Mouse (Mus musculus) lung, postnatal 0 days (tissue): ENCODE results near the gene Med26.

Experiments
- CTCF ChIP-seq: IDR thresholded peaks from 2 replicates; pipeline ENCODE4 v1.5.1; 2016; ENCODE audit warnings: antibody characterized with exemption, mild to moderate bottlenecking
- EP300 ChIP-seq: IDR thresholded peaks from 2 replicates; pipeline ENCODE4 v1.6.1; 2016; ENCODE audit warnings: antibody characterized with exemption, mild to moderate bottlenecking, control low read depth

DNA sequence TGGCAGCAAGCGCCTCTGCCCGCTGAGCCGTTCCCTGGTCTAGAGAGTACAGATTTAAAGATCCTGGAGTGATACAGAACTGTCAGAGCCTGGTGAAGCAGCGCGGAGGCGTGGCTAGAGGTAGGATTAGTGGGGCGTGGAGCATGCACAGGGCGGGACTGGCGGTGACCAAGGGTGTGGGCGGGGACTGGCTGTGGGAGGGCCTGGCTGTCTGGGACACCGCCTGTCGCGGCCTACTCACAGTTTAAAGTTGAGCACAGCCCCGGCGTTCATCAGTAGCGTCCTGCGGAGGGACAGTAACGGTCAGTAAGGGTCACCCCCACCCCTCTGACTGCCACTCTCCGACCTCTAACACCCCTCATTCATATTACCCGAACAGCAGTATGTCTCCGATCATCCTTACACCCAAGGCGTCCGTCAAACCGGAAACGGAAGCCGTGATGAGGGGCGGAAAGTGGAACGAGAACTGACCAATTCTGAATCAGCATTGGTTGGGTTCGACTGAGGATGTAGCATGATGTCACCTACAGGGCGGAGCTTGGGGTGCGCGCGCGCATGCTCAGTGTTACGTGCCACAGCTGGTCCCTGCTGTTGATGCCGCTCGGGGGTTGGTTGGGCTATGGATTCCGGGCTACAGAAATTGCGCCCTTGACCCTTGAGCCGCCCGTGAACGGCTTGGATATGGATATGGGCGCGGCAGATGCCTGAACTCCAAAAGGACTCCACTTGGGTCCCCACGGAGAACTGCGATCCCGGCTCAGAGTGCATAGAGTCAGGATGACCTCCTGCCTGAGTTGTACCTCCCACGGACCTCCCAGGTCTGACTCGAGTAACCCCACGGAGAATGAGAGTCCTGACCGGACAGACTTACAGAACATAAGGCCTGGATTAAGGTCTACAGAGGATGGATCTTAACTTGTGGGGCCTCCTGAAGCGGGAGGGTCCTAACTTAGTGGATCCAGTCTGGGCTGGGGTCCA is 22.9 kb upstream of the Med26 start, which contains the start of gene Smim7:
- TF ChIP-seq CTCF (0 out of 2 replicates have a peak, but pooled peaks have one; percentile 3), EP300 (peak; percentile 57; the same call in 1 of the 2 replicates)
